Comparison of ENCODE assay signal across 8 mouse cellular contexts in genomic region chr6:53781171-53781570, GRCm38 (mm10). TPM values are rescaled to one million over a fixed set of nuclear protein-coding genes. Genes with fewer than 3 reads are reported as not detected.
DNase-seq lines count a peak whose midpoint lies in the region; ATAC-seq and TF ChIP-seq lines count a peak whose summit lies in the region.

No protein-coding gene starts in this region.

- no peaks in the 10 kb centered on the region for H3K9me3 ChIP-seq in intestine, embryonic 14.5 days (ENCODE audit: control insufficient read depth, low read length)
- H3K9me3 ChIP-seq in intestine, embryonic 16.5 days (ENCODE audit: control insufficient read depth, low read length): no peaks in the 10 kb centered on the region
- peaks cover 37% of the 10 kb centered on the region for H3K9me3 ChIP-seq in G1E (replicated peaks)

- WGBS in intestine, embryonic 14.5 days: 7% methylated on average over 4 of the region's 4 CpGs
- 10% methylated on average over 4 of the region's 4 CpGs for WGBS in intestine, embryonic 16.5 days
- 3% methylated on average over 4 of the region's 4 CpGs for WGBS in large intestine, adult 2 months

- no peak overlapping the region for H3K4me3 ChIP-seq in intestine, embryonic 14.5 days (ENCODE audit: low read depth, low read length)
- no peak overlapping the region for H3K4me3 ChIP-seq in intestine, embryonic 16.5 days (ENCODE audit: low read length)
- no peak overlapping the region for H3K4me3 ChIP-seq in G1E (ENCODE audit: low read depth, low read length)

- ATAC-seq in intestine, embryonic 14.5 days (replicated peaks; ENCODE audit: low FRiP score, low TSS enrichment, low read depth): no peak
- ATAC-seq in intestine, embryonic 16.5 days: no peak
- no peak for ATAC-seq in G1E (ENCODE audit: extremely low read depth, insufficient number of reproducible peaks, low FRiP score, poor library complexity, severe bottlenecking)
- no peak for ATAC-seq in activated CD4-positive, CD25-positive, alpha-beta regulatory T cell, adult 4 months

- H3K4me2 ChIP-seq in intestine, embryonic 14.5 days (ENCODE audit: low read length): no peak overlapping the region
- no peak overlapping the region for H3K4me2 ChIP-seq in intestine, embryonic 16.5 days (ENCODE audit: low read depth, low read length)

- 0 out of 2 replicates have a peak, but pooled peaks have one; percentile 15 for TF ChIP-seq CTCF in G1E (IDR thresholded peaks at IDR 0.05; ENCODE audit: low read depth, low read length)

- no peak overlapping the region for H3K27ac ChIP-seq in intestine, embryonic 14.5 days (ENCODE audit: low read depth)
- no peak overlapping the region for H3K27ac ChIP-seq in intestine, embryonic 16.5 days (ENCODE audit: low read length)

- DNase-seq in intestine, embryonic 14.5 days (ENCODE audit: low spot score): peak; percentile 76
- peak; percentile 52 for DNase-seq in A20 (ENCODE audit: low read depth, low spot score)
- no peak for DNase-seq in G1E (ENCODE audit: low spot score)
- peak; percentile 54 to 78 for DNase-seq in cerebellum, postnatal 25 days
- DNase-seq in large intestine, adult 2 months (ENCODE audit: low read depth, low spot score): peak; percentile 32
- DNase-seq in mesoderm, embryonic 11.5 days (ENCODE audit: low read depth, low spot score): peak; percentile 81

- H3K36me3 ChIP-seq in intestine, embryonic 14.5 days (ENCODE audit: control insufficient read depth, insufficient read depth, low read length): no peaks in the 10 kb centered on the region
- no peaks in the 10 kb centered on the region for H3K36me3 ChIP-seq in intestine, embryonic 16.5 days (ENCODE audit: control insufficient read depth, insufficient read depth, low read length)
- no peaks in the 10 kb centered on the region for H3K36me3 ChIP-seq in G1E (replicated peaks)

- no peak overlapping the region for H3K9ac ChIP-seq in intestine, embryonic 14.5 days (ENCODE audit: low read length)
- no peak overlapping the region for H3K9ac ChIP-seq in intestine, embryonic 16.5 days (ENCODE audit: low read depth, low read length)

- no peaks in the 10 kb centered on the region for H3K27me3 ChIP-seq in intestine, embryonic 14.5 days (replicated peaks; ENCODE audit: control insufficient read depth, insufficient read depth, low read length)
- H3K27me3 ChIP-seq in intestine, embryonic 16.5 days (replicated peaks; ENCODE audit: control insufficient read depth, insufficient read depth, low read length): no peaks in the 10 kb centered on the region
- no peaks in the 10 kb centered on the region for H3K27me3 ChIP-seq in G1E (ENCODE audit: insufficient read depth, low read length)

- no peaks in the 10 kb centered on the region for H3K4me1 ChIP-seq in intestine, embryonic 14.5 days (replicated peaks; ENCODE audit: control insufficient read depth, insufficient read depth, low read length)
- H3K4me1 ChIP-seq in intestine, embryonic 16.5 days (ENCODE audit: control insufficient read depth, insufficient read depth, low read length): no peaks in the 10 kb centered on the region
- H3K4me1 ChIP-seq in G1E (ENCODE audit: insufficient read depth, low read depth, low read length): no peaks in the 10 kb centered on the region

RNA-seq across cellular contexts. Expression of gene Tril, which starts 39.5 kb away (rescaled TPM):
- 15.9 and 16.5 TPM in 2 replicates for polyA plus RNA-seq in intestine, embryonic 14.5 days (2014; fragmentation: Nextera tagmentation; extraction: Ambion mirVana)
- 10.2 and 11.2 TPM in 2 replicates for polyA plus RNA-seq in intestine, embryonic 16.5 days (2015; fragmentation: Nextera tagmentation; extraction: Ambion mirVana)
- total RNA-seq in G1E (2014; fragmentation: Nextera tagmentation): not detected in 2 replicates
- total RNA-seq in G1E (2017): 0.11 TPM in 1 of 2 replicates, not detected in the other
- not detected in 2 replicates for polyA plus RNA-seq in G1E (2012)
- 3.0 and 5.0 TPM in 2 replicates for polyA plus RNA-seq in large intestine, adult 2 months (2012; rRNA removed)
- polyA plus RNA-seq in activated CD4-positive, CD25-positive, alpha-beta regulatory T cell, adult 4 months (2017; shearing (Covaris generic)): not detected
